Mouse (Mus musculus): ENCODE results near the gene Zpbp2. TPM values are rescaled to one million over a fixed set of nuclear protein-coding genes. Genes with fewer than 3 reads are reported as not detected.
A peak's percentile ranks its signal among the peaks of the same experiment; 100 is the strongest.

Zpbp2 gene
- total and polyA plus RNA-seq, 2 experiments from 2014 or later: 0.45 TPM; not detected in 1

DNA sequence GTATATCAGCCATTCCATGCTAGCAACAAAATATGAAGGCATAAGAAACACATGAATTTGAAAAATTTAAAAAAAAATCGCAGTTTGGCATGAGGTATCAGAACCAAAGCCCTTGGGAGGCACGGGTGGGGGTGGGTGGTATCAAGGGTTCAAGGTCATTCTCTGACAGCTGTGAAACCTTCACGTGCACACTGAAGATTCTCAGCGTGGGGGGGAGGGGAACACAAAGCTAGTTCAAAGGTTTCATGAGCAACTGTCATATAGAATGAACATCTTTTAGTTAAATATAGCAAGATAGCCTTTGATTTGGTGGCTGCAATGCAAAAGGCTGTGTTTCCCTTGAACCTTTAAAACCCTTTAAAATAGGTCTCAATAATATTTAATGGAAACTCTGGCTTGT, 25.8 kb upstream of the Zpbp2 start:
- H3K27me3 ChIP-seq (ENCODE audit: insufficient read depth, low read length): no peaks in the 10 kb centered on the region
- no peak for ATAC-seq
- no peak overlapping the region for H3K4me3 ChIP-seq (ENCODE audit: low read length)
- no peaks in the 10 kb centered on the region for H3K36me3 ChIP-seq (ENCODE audit: insufficient read depth, low read length)
- TF ChIP-seq CTCF (IDR thresholded peaks at IDR 0.05; ENCODE audit: low read depth): no peak
- no peak overlapping the region for H3K4me2 ChIP-seq (ENCODE audit: low read depth, low read length)
- no peak overlapping the region for H3K27ac ChIP-seq
- no peaks in the 10 kb centered on the region for H3K9me3 ChIP-seq (ENCODE audit: low read length)
- H3K9ac ChIP-seq (replicated peaks; ENCODE audit: low read length): no peak overlapping the region
- WGBS: 61% methylated on average over 4 of the region's 4 CpGs
- DNase-seq (ENCODE audit: low spot score): no peak
- no peaks in the 10 kb centered on the region for H3K4me1 ChIP-seq (ENCODE audit: insufficient read depth, low read length)

DNA sequence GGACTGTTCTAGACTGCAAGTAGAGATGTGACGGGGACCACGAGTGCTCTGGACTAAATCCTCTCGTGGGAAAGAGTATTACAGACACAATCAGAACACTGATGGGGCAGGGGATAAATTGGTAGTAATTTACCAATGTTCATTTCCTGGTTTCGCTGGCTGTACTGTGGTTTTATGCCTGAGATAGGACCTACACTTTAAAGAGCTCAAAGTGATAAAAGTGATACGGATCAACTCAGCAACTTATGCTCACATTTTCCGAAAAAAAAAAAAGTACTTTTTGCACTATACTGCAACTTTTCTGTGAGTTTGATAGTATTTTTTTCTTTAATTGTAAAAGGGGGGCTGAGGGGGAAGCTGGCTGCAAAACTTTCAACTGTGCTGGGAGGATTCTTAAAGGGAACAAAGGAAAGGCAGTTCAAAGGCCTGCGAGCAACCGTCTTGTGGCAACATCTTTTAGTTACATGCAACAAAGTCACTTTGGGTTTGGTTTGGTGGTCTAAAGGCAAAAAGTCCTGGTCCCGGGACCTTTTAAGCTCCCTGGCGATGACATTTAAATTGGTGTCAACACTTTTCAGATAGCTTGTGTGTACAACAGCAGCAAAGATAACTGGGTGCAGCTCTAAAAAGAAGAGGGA, 24.0 kb upstream of the Zpbp2 start:
- Histone ChIP-seq H3K27me3 (ENCODE audit: insufficient read depth, low read length) (no peaks in the 10 kb centered on the region), H3K4me2 (ENCODE audit: low read depth, low read length) (no peak overlapping the region), H3K4me3 (ENCODE audit: low read length) (no peak overlapping the region), H3K36me3 (ENCODE audit: insufficient read depth, low read length) (no peaks in the 10 kb centered on the region), H3K27ac (no peak overlapping the region), H3K9me3 (ENCODE audit: low read length) (no peaks in the 10 kb centered on the region), H3K4me1 (ENCODE audit: insufficient read depth, low read length) (no peaks in the 10 kb centered on the region), H3K9ac (replicated peaks; ENCODE audit: low read length) (no peak overlapping the region)
- no peak for DNase-seq (ENCODE audit: low spot score)
- no peak for ATAC-seq
- 75% methylated on average over 10 of the region's 10 CpGs for whole genome bisulfite sequencing
- TF ChIP-seq CTCF (IDR thresholded peaks at IDR 0.05; ENCODE audit: low read depth): no peak

DNA sequence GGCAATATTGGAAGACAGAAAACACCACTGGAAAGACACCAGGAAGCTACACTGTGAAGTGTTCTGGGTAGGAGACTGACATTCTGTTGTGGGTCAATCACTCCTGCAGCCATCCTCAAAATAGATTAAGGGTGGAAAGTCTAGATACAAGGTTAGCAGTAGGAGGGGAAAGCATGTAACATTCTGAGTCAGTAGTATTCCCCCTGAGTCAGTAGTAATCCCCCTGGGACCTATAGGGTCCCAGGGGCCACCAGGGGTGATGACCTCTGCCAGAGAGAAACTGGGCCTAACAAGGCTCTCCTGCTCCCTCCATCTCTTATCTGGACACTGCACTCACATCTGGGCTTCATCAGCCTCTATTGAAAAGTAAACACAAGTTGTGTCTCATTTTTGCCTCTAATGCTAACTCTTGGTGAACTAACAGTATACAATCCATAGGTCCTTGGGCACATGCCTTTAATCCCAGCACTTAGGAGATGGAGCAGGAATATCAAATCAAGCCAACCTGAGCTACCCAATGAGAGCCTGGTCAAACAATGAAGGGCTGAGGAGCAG, 13.3 kb upstream of the Zpbp2 start:
- TF ChIP-seq CTCF (IDR thresholded peaks at IDR 0.05; ENCODE audit: low read depth): no peak
- Histone ChIP-seq H3K4me1 (ENCODE audit: insufficient read depth, low read length) (no peaks in the 10 kb centered on the region), H3K4me3 (ENCODE audit: low read length) (no peak overlapping the region), H3K4me2 (ENCODE audit: low read depth, low read length) (no peak overlapping the region), H3K27ac (no peak overlapping the region), H3K9ac (replicated peaks; ENCODE audit: low read length) (no peak overlapping the region), H3K9me3 (ENCODE audit: low read length) (no peaks in the 10 kb centered on the region; the same call in 1 of the 2 replicates), H3K36me3 (ENCODE audit: insufficient read depth, low read length) (no peaks in the 10 kb centered on the region), H3K27me3 (ENCODE audit: insufficient read depth, low read length) (peaks cover 5% of the 10 kb centered on the region; the same call in 1 of the 2 replicates)
- DNase-seq (ENCODE audit: low spot score) (no peak), ATAC-seq (no peak)

DNA sequence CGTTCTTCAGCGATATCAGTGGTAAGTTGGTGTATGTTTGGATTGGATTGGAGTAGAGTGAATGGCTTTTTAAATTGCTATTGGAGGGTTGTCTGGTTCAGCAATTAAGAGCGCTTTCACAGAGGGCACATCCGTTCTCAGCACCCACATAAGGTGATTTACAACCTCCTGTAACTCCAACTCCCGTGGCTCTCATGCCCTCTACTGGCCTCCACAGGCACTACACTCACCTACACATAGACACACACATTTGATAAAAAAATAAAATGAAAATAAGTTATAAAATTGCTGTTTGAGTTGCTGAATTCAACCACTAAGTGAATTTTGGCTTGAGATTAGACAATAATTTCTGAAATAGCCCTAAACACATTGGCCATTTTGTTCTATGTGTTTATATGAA, 10.6 kb upstream of the Zpbp2 start:
- Histone ChIP-seq H3K4me3 (ENCODE audit: low read length) (no peak overlapping the region), H3K9me3 (ENCODE audit: low read length) (no peaks in the 10 kb centered on the region; the same call in 1 of the 2 replicates), H3K4me2 (ENCODE audit: low read depth, low read length) (no peak overlapping the region), H3K36me3 (ENCODE audit: insufficient read depth, low read length) (no peaks in the 10 kb centered on the region), H3K9ac (replicated peaks; ENCODE audit: low read length) (no peak overlapping the region), H3K27me3 (ENCODE audit: insufficient read depth, low read length) (peaks cover 15% of the 10 kb centered on the region), H3K27ac (no peak overlapping the region), H3K4me1 (ENCODE audit: insufficient read depth, low read length) (no peaks in the 10 kb centered on the region)
- DNase-seq (ENCODE audit: low spot score): no peak
- 86% methylated on average over 5 of the region's 5 CpGs for WGBS
- TF ChIP-seq CTCF (IDR thresholded peaks at IDR 0.05; ENCODE audit: low read depth): peak; percentile 36
- ATAC-seq: no peak

DNA sequence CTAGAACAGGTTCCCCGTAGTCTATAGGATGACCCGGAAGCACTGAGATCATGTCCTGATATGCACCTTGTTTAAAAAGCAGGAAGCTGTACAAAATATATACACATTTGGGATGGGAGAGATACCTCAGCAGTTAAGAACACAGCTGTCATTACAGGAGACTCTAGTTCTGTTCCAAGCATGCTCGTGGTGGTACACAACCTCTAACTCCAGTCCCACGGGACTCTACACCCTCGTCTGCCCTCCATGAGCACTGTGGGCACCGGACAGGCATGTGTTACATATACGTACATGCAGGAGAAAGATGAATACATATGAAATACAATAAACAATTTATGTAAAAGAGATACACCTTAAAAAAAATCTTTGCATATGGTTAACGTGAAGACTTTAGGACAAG, 8.3 kb upstream of the Zpbp2 start:
- Histone ChIP-seq H3K27ac (no peak overlapping the region), H3K27me3 (ENCODE audit: insufficient read depth, low read length) (peaks cover 36% of the 10 kb centered on the region), H3K9ac (replicated peaks; ENCODE audit: low read length) (no peak overlapping the region), H3K4me3 (ENCODE audit: low read length) (no peak overlapping the region), H3K9me3 (ENCODE audit: low read length) (no peaks in the 10 kb centered on the region; the same call in 1 of the 2 replicates), H3K4me1 (ENCODE audit: insufficient read depth, low read length) (0 out of 2 replicates have a peak, but pooled peaks cover 4% of the 10 kb centered on the region), H3K4me2 (ENCODE audit: low read depth, low read length) (no peak overlapping the region), H3K36me3 (ENCODE audit: insufficient read depth, low read length) (no peaks in the 10 kb centered on the region)
- TF ChIP-seq CTCF (IDR thresholded peaks at IDR 0.05; ENCODE audit: low read depth): no peak
- WGBS: 80% methylated on average over 8 of the region's 8 CpGs
- no peak for ATAC-seq
- DNase-seq (ENCODE audit: low spot score): no peak

DNA sequence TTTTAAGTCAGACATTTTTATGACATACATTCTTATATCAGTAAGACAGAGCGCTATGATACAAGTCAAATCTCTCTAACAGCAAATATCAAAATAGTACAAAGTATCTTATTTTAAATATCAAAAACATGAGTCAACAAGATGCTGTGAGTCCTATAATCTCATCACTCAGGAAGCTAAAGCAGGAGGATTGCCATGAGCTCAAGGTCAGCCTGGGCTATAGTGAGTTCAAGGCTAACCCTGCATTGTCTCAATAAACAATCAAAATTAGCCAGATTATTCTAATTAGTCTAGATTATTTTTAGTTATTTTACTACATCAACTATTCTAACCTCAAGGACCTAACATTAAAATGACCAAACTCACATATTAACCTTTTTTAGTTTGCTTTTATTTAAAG, 7.5 kb upstream of the Zpbp2 start:
- WGBS: 86% methylated on average over 1 of the region's 1 CpGs
- no peak overlapping the region for H3K9ac ChIP-seq (replicated peaks; ENCODE audit: low read length)
- no peaks in the 10 kb centered on the region; the same call in 1 of the 2 replicates for H3K9me3 ChIP-seq (ENCODE audit: low read length)
- H3K4me2 ChIP-seq (ENCODE audit: low read depth, low read length): no peak overlapping the region
- H3K4me1 ChIP-seq (ENCODE audit: insufficient read depth, low read length): 0 out of 2 replicates have a peak, but pooled peaks cover 4% of the 10 kb centered on the region
- no peak for DNase-seq (ENCODE audit: low spot score)
- no peak for ATAC-seq
- TF ChIP-seq CTCF (IDR thresholded peaks at IDR 0.05; ENCODE audit: low read depth): no peak
- H3K4me3 ChIP-seq (ENCODE audit: low read length): no peak overlapping the region
- peaks cover 44% of the 10 kb centered on the region for H3K27me3 ChIP-seq (ENCODE audit: insufficient read depth, low read length)
- H3K27ac ChIP-seq: no peak overlapping the region
- no peaks in the 10 kb centered on the region for H3K36me3 ChIP-seq (ENCODE audit: insufficient read depth, low read length)

Measured in hindbrain, postnatal 0 days (tissue).